Mouse (Mus musculus) intestine, embryonic 14.5 days (tissue): ENCODE results near the gene St3gal3. TPM values are rescaled to one million over a fixed set of nuclear protein-coding genes. Genes with fewer than 3 reads are reported as not detected.

Source experiments
- ATAC-seq: fragments of 200-750 bp; cut with Nextera tagmentation; replicated peaks from 2 replicates; pipeline ENCODE4 v1.8.0; 2017; ENCODE audit warnings: low read depth, moderate number of reproducible peaks, moderate TSS enrichment, moderate library complexity; ENCODE audit not compliant: low FRiP score, low TSS enrichment
- DNase-seq: peaks from one replicate; pipeline ENCODE4 v3.0.0-alpha.2; 2018; ENCODE audit warnings: low spot score
- H3K27ac ChIP-seq: fragments of 300-500 bp; sonication (generic); 2 replicates; pipeline ENCODE4 v1.5.1; 2014; ENCODE audit warnings: low read depth, mild to moderate bottlenecking, control low read depth
- H3K27me3 ChIP-seq: fragments of 300-500 bp; sonication (generic); replicated peaks from 2 replicates; pipeline ENCODE4 v1.6.1; 2014; ENCODE audit warnings: low read length, control low read depth; ENCODE audit not compliant: control insufficient read depth, insufficient read depth
- H3K36me3 ChIP-seq: fragments of 300-500 bp; sonication (generic); 2 replicates; pipeline ENCODE4 v1.6.1; 2014; ENCODE audit warnings: low read length, control low read depth; ENCODE audit not compliant: control insufficient read depth, insufficient read depth
- H3K4me1 ChIP-seq: fragments of 300-500 bp; sonication (generic); replicated peaks from 2 replicates; pipeline ENCODE4 v1.6.1; 2014; ENCODE audit warnings: low read length, control low read depth, mixed read lengths; ENCODE audit not compliant: control insufficient read depth, insufficient read depth
- H3K4me2 ChIP-seq: fragments of 300-500 bp; sonication (generic); 2 replicates; pipeline ENCODE4 v1.6.1; 2014; ENCODE audit warnings: low read length
- H3K4me3 ChIP-seq: fragments of 300-500 bp; sonication (generic); 2 replicates; pipeline ENCODE4 v1.5.1; 2014; ENCODE audit warnings: low read depth, low read length, control low read depth, mixed read lengths
- H3K9ac ChIP-seq: fragments of 300-500 bp; sonication (generic); 2 replicates; pipeline ENCODE4 v1.6.1; 2014; ENCODE audit warnings: mild to moderate bottlenecking, low read length
- H3K9me3 ChIP-seq: fragments of 300-500 bp; sonication (generic); 2 replicates; pipeline ENCODE4 v1.6.1; 2016; ENCODE audit warnings: low read length, control low read depth; ENCODE audit not compliant: control insufficient read depth
- WGBS: fragments of 180-500 bp; shearing (Covaris S2); extraction: QIAGEN DNeasy Blood & Tissue Kit; methylation state at CpG from one replicate; pipeline ENCODE4 v1.1.7; 2014; 5-methylcytosine and 5-hydroxymethylcytosine counted together
- polyA plus RNA-seq: library from polyadenylated mRNA; unstranded; fragments of >200 nt; fragmentation: Nextera tagmentation; extraction: Ambion mirVana; gene quantifications from 2 replicates; pipeline ENCODE4 v1.2.1, GENCODE M21; 2014

Gene St3gal3
- polyA plus RNA-seq, 1 experiment from 2014 or later: 4.7 TPM

DNA sequence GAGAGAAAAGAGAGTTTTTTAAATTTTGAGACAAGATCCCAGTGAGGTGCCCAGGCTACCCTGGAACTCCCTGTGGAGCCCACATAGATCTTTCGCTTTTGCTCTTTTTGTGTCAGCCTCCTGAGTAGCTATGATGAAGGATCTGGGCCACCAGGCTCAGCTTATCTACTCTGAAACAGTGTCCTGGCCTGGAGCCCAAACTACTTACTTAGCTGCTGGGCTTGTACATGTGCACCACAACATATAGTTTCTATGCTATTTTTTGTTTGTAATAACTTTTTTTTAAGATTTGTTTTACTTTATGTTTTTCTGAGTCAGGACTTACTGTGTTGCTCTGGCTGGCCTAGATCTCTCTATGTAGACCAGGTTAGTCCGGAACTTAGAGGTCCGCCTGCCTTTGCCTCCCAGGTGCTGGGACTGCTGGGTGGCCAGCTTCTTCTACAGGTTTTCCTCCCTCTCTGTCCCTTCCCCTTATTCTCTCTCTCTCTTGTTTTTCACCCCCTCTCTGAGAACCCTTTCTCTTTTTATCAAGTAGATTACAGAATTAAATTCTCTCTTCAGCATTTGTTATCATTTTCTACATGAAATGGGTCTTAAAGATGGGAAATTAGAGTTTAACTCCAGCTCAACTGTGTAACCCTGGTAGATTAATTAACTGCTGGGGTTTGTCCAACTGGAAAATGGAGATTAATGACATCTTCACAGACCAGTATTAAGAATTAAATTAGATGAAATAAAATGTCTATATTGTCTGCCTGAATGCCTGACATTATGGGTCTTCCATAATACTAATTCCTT is 29.3 kb downstream of the St3gal3 start:
- H3K4me1 ChIP-seq: peaks cover 16% of the 10 kb centered on the region
- 88% methylated on average over 3 of the region's 3 CpGs for WGBS
- H3K4me3 ChIP-seq: no peak overlapping the region
- DNase-seq (no peak), ATAC-seq (no peak)
- H3K27me3 ChIP-seq: no peaks in the 10 kb centered on the region
- H3K27ac ChIP-seq: no peak overlapping the region
- H3K9me3 ChIP-seq: peaks cover 5% of the 10 kb centered on the region; the same call in 1 of the 2 replicates
- 0 out of 2 replicates have a peak, but pooled peaks cover 6% of the 10 kb centered on the region for H3K36me3 ChIP-seq
- no peak overlapping the region for H3K4me2 ChIP-seq
- no peak overlapping the region for H3K9ac ChIP-seq

DNA sequence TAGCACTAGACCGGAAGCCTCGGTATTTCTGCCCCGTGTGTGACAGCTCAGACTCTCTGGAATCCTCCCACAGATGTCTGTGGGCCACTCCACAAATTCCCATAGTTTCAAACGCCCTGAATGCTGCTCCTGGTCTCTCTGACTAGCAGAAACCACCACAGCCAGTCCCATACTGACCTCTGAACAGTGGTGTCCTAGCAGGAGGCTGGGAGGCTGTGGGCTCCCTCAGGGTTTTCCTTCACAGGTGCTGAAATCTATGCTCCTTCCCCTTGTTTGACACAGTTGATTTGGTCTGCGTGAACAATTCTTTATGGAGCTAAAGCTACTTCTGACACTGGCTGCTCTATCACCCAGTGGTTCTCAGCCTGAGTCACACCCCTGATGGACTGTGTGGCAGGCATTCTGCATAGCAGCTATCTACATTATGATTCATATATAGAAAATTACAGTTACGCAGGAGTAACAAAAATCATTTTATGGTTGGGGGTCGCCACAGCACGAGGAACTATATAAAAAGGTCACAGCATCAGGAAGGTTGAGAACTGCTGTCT is 31.4 kb downstream of the St3gal3 start:
- H3K9ac ChIP-seq: no peak overlapping the region
- H3K4me2 ChIP-seq: no peak overlapping the region
- no peak for ATAC-seq
- WGBS: 82% methylated on average over 8 of the region's 8 CpGs
- H3K4me1 ChIP-seq: no peaks in the 10 kb centered on the region
- no peak overlapping the region for H3K27ac ChIP-seq
- 0 out of 2 replicates have a peak, but pooled peaks cover 6% of the 10 kb centered on the region for H3K36me3 ChIP-seq
- no peaks in the 10 kb centered on the region for H3K27me3 ChIP-seq
- no peak for DNase-seq
- H3K4me3 ChIP-seq: no peak overlapping the region
- peaks cover 5% of the 10 kb centered on the region; the same call in 1 of the 2 replicates for H3K9me3 ChIP-seq

DNA sequence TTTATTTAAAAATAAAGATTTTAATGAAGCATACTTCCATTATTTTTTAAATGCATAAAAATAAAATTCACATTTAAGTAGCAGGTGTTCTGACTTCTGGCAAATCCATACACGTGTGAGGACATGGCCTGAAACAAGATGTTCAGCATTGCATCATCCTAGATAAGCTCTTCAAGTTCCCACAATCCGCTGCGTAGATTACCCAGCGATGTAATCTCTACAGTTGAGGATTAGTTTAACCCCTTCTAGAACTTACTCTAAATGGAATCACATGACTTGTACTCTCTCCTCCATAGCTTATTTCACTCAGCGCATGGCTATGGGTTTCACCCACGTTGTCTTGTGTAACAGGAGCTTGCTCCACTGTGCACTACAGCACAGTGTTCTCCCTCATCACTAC is 33.2 kb downstream of the St3gal3 start:
- Histone ChIP-seq H3K4me1 (no peaks in the 10 kb centered on the region), H3K27me3 (no peaks in the 10 kb centered on the region), H3K4me2 (no peak overlapping the region), H3K9ac (no peak overlapping the region), H3K9me3 (no peaks in the 10 kb centered on the region), H3K36me3 (0 out of 2 replicates have a peak, but pooled peaks cover 6% of the 10 kb centered on the region), H3K4me3 (no peak overlapping the region), H3K27ac (no peak overlapping the region)
- ATAC-seq: no peak
- no peak for DNase-seq
- 83% methylated on average over 6 of the region's 6 CpGs for WGBS

DNA sequence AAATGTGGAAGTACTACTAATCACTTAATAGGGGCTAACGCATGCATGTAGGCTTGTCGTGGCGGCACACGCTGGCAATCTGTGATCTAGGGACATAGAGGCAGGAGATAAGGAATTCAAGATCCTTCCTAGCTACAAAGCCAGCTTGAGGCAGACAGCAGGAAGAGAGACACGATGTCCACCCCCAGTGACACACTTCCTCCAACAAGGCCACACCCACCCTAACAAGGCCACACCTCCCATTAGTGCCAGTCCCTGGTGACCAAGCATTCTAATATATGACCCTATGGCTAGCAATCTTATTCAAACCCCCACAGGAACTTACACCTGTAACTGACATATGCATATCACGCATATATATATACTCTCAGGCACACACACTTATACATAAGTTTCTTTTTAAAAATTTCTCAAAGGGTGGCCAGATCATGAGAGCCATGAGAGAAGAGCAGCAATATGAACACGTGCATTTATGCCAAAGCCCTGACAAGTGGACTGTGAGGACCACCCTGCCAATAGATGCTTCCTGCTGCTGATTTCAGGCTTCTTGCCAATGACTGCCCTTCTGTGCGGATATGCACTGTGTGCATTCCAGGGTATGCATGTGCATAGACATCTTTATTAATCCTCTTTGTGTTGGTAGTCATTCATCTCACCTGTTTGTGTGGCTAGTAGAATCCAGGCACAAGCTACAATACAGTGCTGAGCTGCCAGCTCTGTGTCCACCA is 34.9 kb downstream of the St3gal3 start:
- ATAC-seq (no peak), DNase-seq (no peak)
- H3K4me2 ChIP-seq: no peak overlapping the region
- no peaks in the 10 kb centered on the region for H3K27me3 ChIP-seq
- no peaks in the 10 kb centered on the region for H3K9me3 ChIP-seq
- no peak overlapping the region for H3K9ac ChIP-seq
- H3K27ac ChIP-seq: no peak overlapping the region
- 88% methylated on average over 8 of the region's 8 CpGs for WGBS
- 0 out of 2 replicates have a peak, but pooled peaks cover 4% of the 10 kb centered on the region for H3K36me3 ChIP-seq
- no peak overlapping the region for H3K4me3 ChIP-seq
- no peaks in the 10 kb centered on the region for H3K4me1 ChIP-seq

DNA sequence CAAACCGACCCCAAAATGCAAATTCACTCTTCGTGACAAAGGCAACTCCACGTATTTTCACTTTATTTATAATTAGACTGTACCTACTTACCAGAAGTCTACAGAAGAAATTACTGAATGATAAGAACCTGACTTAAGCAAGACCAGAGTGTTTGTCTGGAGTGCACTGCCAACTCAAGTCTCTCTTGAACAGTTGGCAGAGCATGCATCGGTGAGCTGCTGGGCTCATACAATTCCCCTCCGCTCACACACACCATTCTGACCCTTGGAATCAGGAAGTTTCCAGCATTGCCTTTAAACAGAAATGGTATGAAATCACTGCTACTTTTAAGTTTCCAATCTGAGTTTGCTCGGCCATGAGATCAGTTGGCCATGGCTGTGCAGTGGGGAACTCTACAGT is 36.1 kb downstream of the St3gal3 start:
- no peaks in the 10 kb centered on the region for H3K36me3 ChIP-seq
- H3K4me3 ChIP-seq: no peak overlapping the region
- H3K4me2 ChIP-seq: no peak overlapping the region
- H3K27ac ChIP-seq: no peak overlapping the region
- no peak for DNase-seq
- H3K4me1 ChIP-seq: no peaks in the 10 kb centered on the region
- H3K9ac ChIP-seq: no peak overlapping the region
- no peak for ATAC-seq
- H3K27me3 ChIP-seq: no peaks in the 10 kb centered on the region
- 91% methylated on average over 6 of the region's 6 CpGs for WGBS
- no peaks in the 10 kb centered on the region for H3K9me3 ChIP-seq

DNA sequence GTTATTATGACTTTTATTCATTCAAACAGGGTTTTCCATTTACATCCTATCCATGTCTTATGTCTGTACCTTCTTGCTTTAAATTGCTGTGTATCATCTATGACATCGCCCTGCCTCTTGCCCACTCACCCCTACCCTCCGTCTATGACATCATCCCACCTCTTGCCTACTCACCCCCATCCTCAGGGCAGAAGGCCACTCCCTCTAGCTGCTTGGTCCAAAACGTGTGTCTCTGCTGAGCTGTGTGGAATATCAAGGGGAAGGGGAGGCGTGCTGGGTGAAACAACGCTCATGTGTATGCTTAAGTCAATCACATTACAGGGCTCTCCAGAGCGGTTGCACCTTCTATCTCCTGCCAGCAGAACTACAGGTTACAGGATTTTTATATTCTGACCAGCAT is 38.6 kb downstream of the St3gal3 start:
- DNase-seq (no peak), ATAC-seq (no peak)
- H3K36me3 ChIP-seq: no peaks in the 10 kb centered on the region
- no peak overlapping the region for H3K27ac ChIP-seq
- H3K27me3 ChIP-seq: no peaks in the 10 kb centered on the region
- no peak overlapping the region for H3K4me3 ChIP-seq
- 71% methylated on average over 6 of the region's 6 CpGs for WGBS
- H3K4me2 ChIP-seq: no peak overlapping the region
- no peaks in the 10 kb centered on the region for H3K9me3 ChIP-seq
- no peaks in the 10 kb centered on the region for H3K4me1 ChIP-seq
- no peak overlapping the region for H3K9ac ChIP-seq

DNA sequence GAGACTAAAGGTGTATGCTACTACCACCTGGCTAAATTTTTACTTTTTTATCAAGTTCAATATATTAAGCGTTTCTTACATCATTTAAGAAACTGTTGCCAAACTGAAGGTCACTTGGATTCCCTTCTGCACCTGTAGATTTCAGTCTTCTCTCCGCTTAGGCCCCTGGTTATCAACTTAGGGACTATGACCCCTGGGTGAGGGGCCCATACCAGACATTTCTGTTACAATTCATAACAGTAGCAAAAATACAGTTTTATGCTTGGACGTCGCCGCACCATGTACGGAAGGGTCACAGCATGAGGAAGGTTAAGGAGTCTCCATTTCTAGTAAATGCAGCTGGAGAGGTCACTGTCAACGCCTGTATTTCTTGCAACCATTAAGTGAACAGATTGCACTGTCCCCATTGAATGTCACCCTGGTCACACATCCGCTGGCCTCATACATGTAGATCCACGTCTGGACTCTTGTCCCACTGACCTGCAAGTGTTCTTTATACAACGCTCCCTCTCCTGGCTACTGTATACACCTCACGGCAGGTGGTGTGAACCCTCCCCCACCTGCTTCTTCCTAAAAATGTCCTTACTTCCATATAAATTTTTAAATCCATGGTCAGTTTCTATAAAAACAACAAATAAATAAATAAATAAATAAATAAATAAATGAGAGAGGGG is 41.8 kb downstream of the St3gal3 start:
- 92% methylated on average over 11 of the region's 11 CpGs for WGBS
- H3K4me2 ChIP-seq: no peak overlapping the region
- H3K27me3 ChIP-seq: no peaks in the 10 kb centered on the region
- ATAC-seq: no peak
- H3K36me3 ChIP-seq: no peaks in the 10 kb centered on the region
- no peak overlapping the region for H3K4me3 ChIP-seq
- H3K9ac ChIP-seq: no peak overlapping the region
- no peak for DNase-seq
- H3K27ac ChIP-seq: no peak overlapping the region
- no peaks in the 10 kb centered on the region for H3K4me1 ChIP-seq
- no peaks in the 10 kb centered on the region for H3K9me3 ChIP-seq

DNA sequence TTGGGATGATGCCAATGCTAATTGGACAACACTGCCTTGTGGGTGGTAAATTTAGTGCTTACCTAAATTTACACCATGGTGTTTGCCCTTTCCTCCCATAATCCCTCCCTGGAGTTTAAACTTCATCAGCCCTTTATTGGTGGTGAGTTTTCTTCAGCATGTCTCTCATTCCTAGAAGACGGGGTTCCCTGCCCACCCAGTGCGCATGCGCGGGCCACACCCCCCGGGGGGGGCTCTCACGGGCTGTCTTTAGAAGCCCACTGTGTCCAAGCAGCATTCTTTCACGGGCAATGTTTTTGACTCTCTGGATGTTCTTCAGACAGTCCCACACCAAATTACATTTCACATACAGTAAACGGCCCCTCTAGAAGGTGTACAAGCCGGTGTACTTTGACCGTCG is 44.3 kb downstream of the St3gal3 start:
- H3K4me3 ChIP-seq: no peak overlapping the region
- ATAC-seq (no peak), DNase-seq (no peak)
- WGBS: 93% methylated on average over 11 of the region's 11 CpGs
- no peaks in the 10 kb centered on the region for H3K27me3 ChIP-seq
- H3K9me3 ChIP-seq: no peaks in the 10 kb centered on the region
- no peaks in the 10 kb centered on the region for H3K36me3 ChIP-seq
- H3K4me1 ChIP-seq: no peaks in the 10 kb centered on the region
- no peak overlapping the region for H3K4me2 ChIP-seq
- no peak overlapping the region for H3K9ac ChIP-seq
- H3K27ac ChIP-seq: no peak overlapping the region
